Comparison of ENCODE assay signal across 22 mouse cellular contexts in the genomic region with DNA sequence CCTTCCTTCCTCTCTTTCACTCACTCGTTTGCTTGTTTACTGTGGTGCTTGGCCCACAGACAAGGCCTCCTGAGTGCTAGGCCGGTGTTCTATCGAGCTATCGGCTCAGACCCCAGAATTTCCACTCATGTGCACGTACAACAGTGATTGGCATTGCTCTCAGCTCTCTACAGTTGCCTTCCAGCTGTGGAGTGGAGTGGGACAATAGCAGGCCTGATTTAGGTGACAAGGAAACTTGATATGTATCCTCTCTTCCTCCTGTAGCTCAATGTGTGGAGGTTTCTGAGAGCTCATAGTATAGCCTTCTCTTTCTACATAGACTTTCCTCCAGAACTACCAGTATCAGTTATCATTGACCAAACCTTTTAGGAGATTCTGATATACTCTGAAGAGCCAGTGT.
DNase-seq lines count a peak whose midpoint lies in the region; ATAC-seq and TF ChIP-seq lines count a peak whose summit lies in the region.
"Had no signal": no experiment of that assay in that cellular context is flagged by ENCODE, and none has a peak within 500 bp of the region (broad histone marks: within the 10 kb centered on the region; RNA-seq: fewer than 3 reads in every experiment).

No protein-coding gene starts in this region.

- H3K4me1 ChIP-seq in heart, embryonic 10.5 days: peaks cover 13% of the 10 kb centered on the region; the same call in 1 of the 2 replicates
- peaks cover 9% of the 10 kb centered on the region; the same call in 1 of the 2 replicates for H3K4me1 ChIP-seq in heart, embryonic 11.5 days (ENCODE audit: control insufficient read depth, insufficient read depth, low read length)
- H3K4me1 ChIP-seq in kidney, embryonic 15.5 days: 0 out of 2 replicates have a peak, but pooled peaks cover 8% of the 10 kb centered on the region
- H3K4me1 ChIP-seq in embryonic facial prominence, embryonic 12.5 days: peaks cover 3% of the 10 kb centered on the region; the same call in 1 of the 2 replicates
- no peaks in the 10 kb centered on the region for H3K4me1 ChIP-seq in lung, adult 2 months (ENCODE audit: control insufficient read depth, insufficient read depth, low read length)

- no peaks in the 10 kb centered on the region for H3K9me3 ChIP-seq in heart, embryonic 10.5 days
- no peaks in the 10 kb centered on the region for H3K9me3 ChIP-seq in heart, embryonic 11.5 days (replicated peaks; ENCODE audit: control insufficient read depth, low read length)
- no peaks in the 10 kb centered on the region for H3K9me3 ChIP-seq in kidney, embryonic 15.5 days (replicated peaks)
- no peaks in the 10 kb centered on the region for H3K9me3 ChIP-seq in embryonic facial prominence, embryonic 12.5 days
- H3K9me3 ChIP-seq: G1E; hindbrain, embryonic 13.5 days had no signal

- peak overlapping the region; percentile 23; the same call in 1 of the 2 replicates for H3K27ac ChIP-seq in heart, embryonic 10.5 days
- no peak overlapping the region for H3K27ac ChIP-seq in heart, embryonic 11.5 days (ENCODE audit: low read depth, low read length)
- no peak overlapping the region for H3K27ac ChIP-seq in kidney, embryonic 15.5 days
- 0 out of 2 replicates have a peak overlapping the region, but pooled peaks have one; percentile 36 for H3K27ac ChIP-seq in embryonic facial prominence, embryonic 12.5 days
- H3K27ac ChIP-seq: hindbrain, embryonic 13.5 days; hindbrain, postnatal 0 days had no signal

- H3K36me3 ChIP-seq in heart, embryonic 10.5 days: no peaks in the 10 kb centered on the region
- H3K36me3 ChIP-seq in heart, embryonic 11.5 days (ENCODE audit: control insufficient read depth, insufficient read depth, low read length): no peaks in the 10 kb centered on the region
- no peaks in the 10 kb centered on the region for H3K36me3 ChIP-seq in kidney, embryonic 15.5 days
- no peaks in the 10 kb centered on the region for H3K36me3 ChIP-seq in embryonic facial prominence, embryonic 12.5 days
- H3K36me3 ChIP-seq: G1E; hindbrain, embryonic 13.5 days had no signal

- H3K4me2 ChIP-seq in heart, embryonic 11.5 days: no peak overlapping the region
- H3K4me2 ChIP-seq in kidney, embryonic 15.5 days: no peak overlapping the region
- no peak overlapping the region for H3K4me2 ChIP-seq in embryonic facial prominence, embryonic 12.5 days (replicated peaks)
- H3K4me2 ChIP-seq: hindbrain, embryonic 13.5 days had no signal

- TF ChIP-seq POLR2A in lung, adult 2 months (IDR thresholded peaks at IDR 0.05; ENCODE audit: borderline replicate concordance, extremely low read depth, low read depth, low read length): no peak

- no peak for TF ChIP-seq CTCF in lung, adult 2 months (IDR thresholded peaks at IDR 0.05; ENCODE audit: insufficient read depth, low read length)

- no peak overlapping the region for H3K9ac ChIP-seq in heart, embryonic 11.5 days (ENCODE audit: low read depth, low read length)
- no peak overlapping the region for H3K9ac ChIP-seq in kidney, embryonic 15.5 days
- no peak overlapping the region for H3K9ac ChIP-seq in embryonic facial prominence, embryonic 12.5 days
- H3K9ac ChIP-seq: hindbrain, embryonic 13.5 days had no signal

- no peak for DNase-seq in heart, embryonic 10.5 days (ENCODE audit: low spot score)
- DNase-seq in kidney, postnatal 14 days: no peak
- no peak for DNase-seq in lung, adult 2 months
- DNase-seq: adrenal gland, postnatal 10 days; B cell, adult 2 months; cerebellum, adult 11 months; cerebellum, adult 2 months; cerebellum, adult 9-11 months; cerebellum, postnatal 25 days; gastrocnemius, postnatal 25 days; heart, adult 18-20 months had no signal

- no peaks in the 10 kb centered on the region for H3K27me3 ChIP-seq in heart, embryonic 10.5 days (ENCODE audit: insufficient read depth, poor library complexity, severe bottlenecking)
- H3K27me3 ChIP-seq in heart, embryonic 11.5 days (ENCODE audit: control insufficient read depth, insufficient read depth, low read length): no peaks in the 10 kb centered on the region
- no peaks in the 10 kb centered on the region for H3K27me3 ChIP-seq in kidney, embryonic 15.5 days
- no peaks in the 10 kb centered on the region for H3K27me3 ChIP-seq in embryonic facial prominence, embryonic 12.5 days
- H3K27me3 ChIP-seq: CH12.LX; hindbrain, embryonic 13.5 days; Patski had no signal

- H3K4me3 ChIP-seq in heart, embryonic 10.5 days: no peak overlapping the region
- no peak overlapping the region for H3K4me3 ChIP-seq in heart, embryonic 11.5 days (ENCODE audit: low read depth, low read length)
- H3K4me3 ChIP-seq in kidney, embryonic 15.5 days (replicated peaks): no peak overlapping the region
- no peak overlapping the region for H3K4me3 ChIP-seq in embryonic facial prominence, embryonic 12.5 days
- H3K4me3 ChIP-seq in lung, adult 2 months (replicated peaks; ENCODE audit: extremely low read depth, low read depth, low read length): no peak overlapping the region
- H3K4me3 ChIP-seq: hindbrain, embryonic 13.5 days had no signal

- ATAC-seq in heart, embryonic 11.5 days (replicated peaks; ENCODE audit: insufficient number of reproducible peaks, low FRiP score, low TSS enrichment): no peak
- 0 out of 2 replicates have a peak, but pooled peaks have one; percentile 60 for ATAC-seq in kidney, embryonic 15.5 days (replicated peaks; ENCODE audit: low FRiP score)
- ATAC-seq in embryonic facial prominence, embryonic 12.5 days (ENCODE audit: insufficient number of reproducible peaks, insufficient read depth, low FRiP score, low TSS enrichment): no peak
- ATAC-seq: forebrain, embryonic 14.5 days; hindbrain, postnatal 0 days; inflammation-experienced regulatory T-cells, adult 6 months; intestine, embryonic 16.5 days; Patski had no signal

- 68% methylated on average over 5 of the region's 5 CpGs for WGBS in heart, embryonic 10.5 days
- 61% methylated on average over 5 of the region's 5 CpGs for WGBS in heart, embryonic 11.5 days (ENCODE audit: insufficient replicate concordance)
- 56% methylated on average over 5 of the region's 5 CpGs for WGBS in kidney, embryonic 15.5 days
- 55% methylated on average over 5 of the region's 5 CpGs for WGBS in embryonic facial prominence, embryonic 12.5 days
- 67% methylated on average over 5 of the region's 5 CpGs for WGBS in lung, adult 2 months

Comparison
In these comparisons a context has a peak if more than half of its experiments do, and no peak if none do; other contexts are left out.
1. H3K27ac ChIP-seq: peak in heart, embryonic 10.5 days (single experiment) and embryonic facial prominence, embryonic 12.5 days (single experiment); none in heart, embryonic 11.5 days (single experiment) and kidney, embryonic 15.5 days (single experiment).